Mouse (Mus musculus): ENCODE data around the gene Smox.

Smox gene

GRCm38 (mm10) chr2:131551701-131552620, 60.7 kb downstream of the Smox start:
- in situ Hi-C loops (cut with MboI, MseI), result no loop called here

DNA sequence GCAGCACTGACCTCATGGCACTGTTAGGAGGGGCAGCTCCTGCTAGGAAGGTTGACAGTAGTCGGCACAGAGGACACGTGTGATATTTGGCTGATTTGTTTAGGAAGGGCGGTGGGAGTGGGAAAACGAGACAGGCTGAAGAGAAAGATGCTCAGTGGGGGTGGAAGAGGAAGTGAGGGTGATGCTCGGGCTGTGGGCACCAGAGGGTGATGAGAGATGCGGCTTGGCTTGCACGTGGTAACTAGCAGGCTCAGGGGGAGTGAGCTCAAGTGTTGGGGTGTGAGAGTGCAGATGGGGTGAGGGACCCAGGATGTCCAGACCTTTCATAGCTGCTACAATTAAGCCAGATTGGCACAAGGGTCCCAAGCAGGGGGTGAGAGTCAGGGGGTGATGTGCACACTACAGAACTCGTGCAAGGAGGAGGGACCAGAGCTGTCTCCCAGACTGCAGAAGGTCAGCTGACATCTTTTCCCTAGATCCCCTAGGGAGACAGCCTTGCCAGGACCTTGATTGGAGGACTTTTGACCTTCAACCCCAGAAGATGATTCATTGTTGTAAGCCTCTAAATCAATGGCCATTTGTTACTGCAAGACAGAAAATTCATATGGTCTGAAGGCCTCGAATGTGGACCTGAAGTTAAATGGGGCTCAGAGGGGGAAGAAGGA, 61.6 kb downstream of the Smox start:
- in situ Hi-C loops (cut with MboI, MseI), result no loop called here

GRCm38 (mm10) chr2:131557896-131558295, 66.6 kb downstream of the Smox start:
- in situ Hi-C loops (cut with MboI, MseI), result no loop called here

DNA sequence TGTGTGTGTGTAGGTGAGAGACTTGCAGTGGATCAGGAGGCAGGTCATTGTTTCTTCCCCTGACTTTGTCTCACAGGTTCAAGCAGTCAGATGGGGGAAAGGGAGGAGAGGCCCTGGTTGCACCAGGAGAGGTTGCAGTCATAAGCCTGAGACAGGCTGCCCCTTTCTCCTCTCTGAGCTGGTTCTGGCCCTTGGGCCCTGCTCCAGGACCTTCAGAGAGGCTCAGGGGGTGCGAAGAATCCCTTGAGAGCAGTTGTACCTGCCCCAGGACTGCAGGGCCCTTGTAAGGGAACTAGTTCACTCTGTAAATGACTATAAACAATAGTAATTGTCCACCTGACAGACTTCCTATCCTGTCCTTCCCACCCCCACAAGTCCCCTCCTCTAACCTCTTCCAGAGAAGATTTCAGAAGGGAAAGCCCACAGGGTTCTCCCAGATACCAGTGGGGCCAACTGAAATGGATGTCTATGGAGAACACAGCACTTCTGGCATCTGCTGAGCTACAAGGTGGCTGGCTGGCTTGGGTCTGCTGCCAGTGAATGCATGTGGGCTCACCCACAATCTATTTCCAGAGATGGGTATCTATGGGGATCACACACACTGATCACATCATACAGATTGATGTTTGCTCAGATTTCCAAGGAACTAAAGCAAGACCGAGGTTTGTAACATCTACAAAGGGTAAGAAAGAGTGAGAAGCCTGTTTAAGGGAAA, 69.1 kb downstream of the Smox start:
- in situ Hi-C loops (cut with MboI, MseI), result loop anchor here (5.0 kb wide), 1 partner anchor 377 kb away; no protein-coding TSS in a partner anchor

DNA sequence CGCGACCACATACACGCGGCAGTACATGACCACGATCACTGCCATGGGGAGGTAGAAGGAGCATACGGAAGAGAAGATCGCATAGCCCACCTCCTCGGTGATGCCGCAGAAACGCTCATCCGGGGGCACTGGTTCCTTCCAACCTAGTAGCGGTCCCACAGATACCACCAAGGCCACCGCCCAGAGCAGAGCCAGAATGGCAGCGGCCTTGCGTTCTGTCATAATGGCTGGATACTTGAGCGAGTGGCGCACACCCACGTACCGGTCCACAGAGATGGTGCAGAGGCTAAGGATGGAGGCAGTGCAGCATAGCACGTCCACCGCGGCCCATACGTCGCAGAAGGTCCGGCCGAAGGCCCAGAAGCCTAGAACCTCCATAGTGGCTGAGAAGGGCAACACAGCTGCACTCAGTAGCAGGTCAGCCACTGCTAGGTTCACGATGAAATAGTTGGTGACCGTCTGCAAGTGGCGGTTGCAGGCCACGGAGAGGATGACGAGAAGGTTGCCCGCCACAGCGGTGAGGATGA, 70.1 kb downstream of the Smox start:
- in situ Hi-C loops (cut with MboI, MseI), result loop anchor here (5.0 kb wide), 1 partner anchor 376 kb away; no protein-coding TSS in a partner anchor

- in situ Hi-C loops (cut with MboI, MseI), result loop anchor here (5.0 kb wide), 1 partner anchor 375 kb away; no protein-coding TSS in a partner anchor
Observed at GRCm38 (mm10) chr2:131561891-131562585, 70.7 kb downstream of the Smox start, which contains the start of gene Adra1d. Gene Adra1d (minus strand): TSS chr2:131562283.

GRCm38 (mm10) chr2:131562586-131563122, 71.4 kb downstream of the Smox start:
- in situ Hi-C loops (cut with MboI, MseI), result loop anchor here (5.0 kb wide), 1 partner anchor 375 kb away; no protein-coding TSS in a partner anchor

All from T-helper 2 cell (primary cell).